Mouse (Mus musculus) erythroblast, embryonic 14.5 days (primary cell): ENCODE measurements around the gene Tfap4.

Experiments
- GATA1 ChIP-seq: IDR thresholded peaks from 2 replicates; pipeline ENCODE4 v1.6.1; 2012; ENCODE audit warnings: low read length, inconsistent platforms, mixed read lengths
- TAL1 ChIP-seq: IDR thresholded peaks from 3 replicates; pipeline ENCODE4 v1.6.1; 2012; ENCODE audit warnings: low read length, inconsistent platforms, mixed read lengths

DNA sequence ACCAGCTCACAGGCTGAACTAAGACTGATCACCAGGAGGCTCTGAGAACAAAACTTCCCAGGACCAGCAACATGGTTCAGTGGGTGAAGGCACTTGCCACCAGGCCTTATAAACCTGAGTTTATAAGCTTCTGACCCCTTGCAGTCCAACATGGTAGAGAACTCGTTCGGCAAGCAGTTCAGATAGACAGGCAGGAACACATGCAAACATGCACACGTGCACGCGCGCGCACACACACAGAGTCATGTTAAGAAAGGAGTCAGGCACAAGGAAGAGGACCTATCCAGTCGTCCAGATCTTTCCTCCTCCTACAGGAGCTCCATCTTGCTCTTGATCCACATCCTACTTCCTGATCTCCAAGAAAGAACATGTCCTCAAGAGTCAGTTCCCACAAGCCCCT is 12.8 kb downstream of the Tfap4 start:
- TF ChIP-seq GATA1 (no peak), TAL1 (no peak)
